Mouse (Mus musculus): Measurements from ENCODE around the gene Arhgap27. TPM values are rescaled to one million over a fixed set of nuclear protein-coding genes. Genes with fewer than 3 reads are reported as not detected.

The Arhgap27 gene
- polyA plus RNA-seq, 1 experiment, result 8.5 TPM

GRCm38 (mm10) chr11:103350711-103351315 lies 12.7 kb downstream of the Arhgap27 start:
- Histone ChIP-seq H3K4me3 (ENCODE audit: low read depth, low read length) (no peak overlapping the region), H3K4me1 (ENCODE audit: control insufficient read depth, insufficient read depth, low read length) (no peaks in the 10 kb centered on the region), H3K9me3 (replicated peaks; ENCODE audit: control insufficient read depth, insufficient read depth, low read length, poor library complexity, severe bottlenecking) (peaks cover 10% of the 10 kb centered on the region), H3K36me3 (ENCODE audit: control insufficient read depth, insufficient read depth, low read length, poor library complexity, severe bottlenecking) (no peaks in the 10 kb centered on the region), H3K27ac (ENCODE audit: insufficient read depth, low read length) (no peak overlapping the region), H3K9ac (ENCODE audit: low read depth, poor library complexity, severe bottlenecking) (no peak overlapping the region), H3K27me3 (ENCODE audit: control insufficient read depth, insufficient read depth, low read length, poor library complexity, severe bottlenecking) (no peaks in the 10 kb centered on the region)
- TF ChIP-seq EP300 (IDR thresholded peaks at IDR 0.05; ENCODE audit: insufficient read depth, low read depth, low read length) (no peak), POLR2A (IDR thresholded peaks at IDR 0.05; ENCODE audit: insufficient read depth, low read length) (no peak), CTCF (IDR thresholded peaks at IDR 0.05; ENCODE audit: low read depth, low read length) (no peak)

GRCm38 (mm10) chr11:103349699-103350098 lies 13.8 kb downstream of the Arhgap27 start:
- H3K27me3 ChIP-seq (ENCODE audit: control insufficient read depth, insufficient read depth, low read length, poor library complexity, severe bottlenecking), result no peaks in the 10 kb centered on the region

GRCm38 (mm10) chr11:103346657-103347056 lies 16.8 kb downstream of the Arhgap27 start:
- TF ChIP-seq POLR2A (IDR thresholded peaks at IDR 0.05; ENCODE audit: insufficient read depth, low read length), result no peak
- TF ChIP-seq CTCF (IDR thresholded peaks at IDR 0.05; ENCODE audit: low read depth, low read length), result no peak
- TF ChIP-seq EP300 (IDR thresholded peaks at IDR 0.05; ENCODE audit: insufficient read depth, low read depth, low read length), result no peak
- Histone ChIP-seq H3K9me3 (replicated peaks; ENCODE audit: control insufficient read depth, insufficient read depth, low read length, poor library complexity, severe bottlenecking) (peaks cover 10% of the 10 kb centered on the region), H3K4me3 (ENCODE audit: low read depth, low read length) (no peak overlapping the region), H3K36me3 (ENCODE audit: control insufficient read depth, insufficient read depth, low read length, poor library complexity, severe bottlenecking) (no peaks in the 10 kb centered on the region), H3K4me1 (ENCODE audit: control insufficient read depth, insufficient read depth, low read length) (no peaks in the 10 kb centered on the region), H3K9ac (ENCODE audit: low read depth, poor library complexity, severe bottlenecking) (no peak overlapping the region), H3K27ac (ENCODE audit: insufficient read depth, low read length) (no peak overlapping the region), H3K27me3 (ENCODE audit: control insufficient read depth, insufficient read depth, low read length, poor library complexity, severe bottlenecking) (no peaks in the 10 kb centered on the region)

More at GRCm38 (mm10) chr11:103349699-103350098, 13.8 kb downstream of the Arhgap27 start:
- no peaks in the 10 kb centered on the region for H3K36me3 ChIP-seq (ENCODE audit: control insufficient read depth, insufficient read depth, low read length, poor library complexity, severe bottlenecking)
- TF ChIP-seq EP300 (IDR thresholded peaks at IDR 0.05; ENCODE audit: insufficient read depth, low read depth, low read length), result no peak
- no peak for TF ChIP-seq POLR2A (IDR thresholded peaks at IDR 0.05; ENCODE audit: insufficient read depth, low read length)
- peak; percentile 8 for TF ChIP-seq CTCF (IDR thresholded peaks at IDR 0.05; ENCODE audit: low read depth, low read length)
- H3K9ac ChIP-seq (ENCODE audit: low read depth, poor library complexity, severe bottlenecking), result no peak overlapping the region
- no peaks in the 10 kb centered on the region for H3K4me1 ChIP-seq (ENCODE audit: control insufficient read depth, insufficient read depth, low read length)
- H3K4me3 ChIP-seq (ENCODE audit: low read depth, low read length), result no peak overlapping the region
- H3K9me3 ChIP-seq (replicated peaks; ENCODE audit: control insufficient read depth, insufficient read depth, low read length, poor library complexity, severe bottlenecking), result peaks cover 10% of the 10 kb centered on the region
- H3K27ac ChIP-seq (ENCODE audit: insufficient read depth, low read length), result no peak overlapping the region

GRCm38 (mm10) chr11:103346236-103346635 lies 17.3 kb downstream of the Arhgap27 start:
- Histone ChIP-seq H3K27ac (ENCODE audit: insufficient read depth, low read length) (no peak overlapping the region), H3K4me1 (ENCODE audit: control insufficient read depth, insufficient read depth, low read length) (no peaks in the 10 kb centered on the region), H3K4me3 (ENCODE audit: low read depth, low read length) (no peak overlapping the region), H3K27me3 (ENCODE audit: control insufficient read depth, insufficient read depth, low read length, poor library complexity, severe bottlenecking) (no peaks in the 10 kb centered on the region), H3K36me3 (ENCODE audit: control insufficient read depth, insufficient read depth, low read length, poor library complexity, severe bottlenecking) (no peaks in the 10 kb centered on the region), H3K9ac (ENCODE audit: low read depth, poor library complexity, severe bottlenecking) (no peak overlapping the region), H3K9me3 (replicated peaks; ENCODE audit: control insufficient read depth, insufficient read depth, low read length, poor library complexity, severe bottlenecking) (peaks cover 10% of the 10 kb centered on the region)
- TF ChIP-seq CTCF (IDR thresholded peaks at IDR 0.05; ENCODE audit: low read depth, low read length), result no peak
- no peak for TF ChIP-seq EP300 (IDR thresholded peaks at IDR 0.05; ENCODE audit: insufficient read depth, low read depth, low read length)
- no peak for TF ChIP-seq POLR2A (IDR thresholded peaks at IDR 0.05; ENCODE audit: insufficient read depth, low read length)

- Histone ChIP-seq H3K27ac (ENCODE audit: insufficient read depth, low read length) (no peak overlapping the region), H3K9me3 (replicated peaks; ENCODE audit: control insufficient read depth, insufficient read depth, low read length, poor library complexity, severe bottlenecking) (peaks cover 10% of the 10 kb centered on the region), H3K9ac (ENCODE audit: low read depth, poor library complexity, severe bottlenecking) (no peak overlapping the region), H3K27me3 (ENCODE audit: control insufficient read depth, insufficient read depth, low read length, poor library complexity, severe bottlenecking) (no peaks in the 10 kb centered on the region), H3K36me3 (ENCODE audit: control insufficient read depth, insufficient read depth, low read length, poor library complexity, severe bottlenecking) (no peaks in the 10 kb centered on the region), H3K4me1 (ENCODE audit: control insufficient read depth, insufficient read depth, low read length) (no peaks in the 10 kb centered on the region), H3K4me3 (ENCODE audit: low read depth, low read length) (no peak overlapping the region)
- TF ChIP-seq CTCF (IDR thresholded peaks at IDR 0.05; ENCODE audit: low read depth, low read length) (no peak), EP300 (IDR thresholded peaks at IDR 0.05; ENCODE audit: insufficient read depth, low read depth, low read length) (no peak), POLR2A (IDR thresholded peaks at IDR 0.05; ENCODE audit: insufficient read depth, low read length) (no peak)
Observed at GRCm38 (mm10) chr11:103345408-103346091, 17.9 kb downstream of the Arhgap27 start.
